8 mouse cellular contexts compared by ENCODE assay signal in genomic region chr3:152339862-152340557, GRCm38 (mm10). TPM values are rescaled to one million over a fixed set of nuclear protein-coding genes. Genes with fewer than 3 reads are reported as not detected.
DNase-seq lines count a peak whose midpoint lies in the region; ATAC-seq lines count a peak whose summit lies in the region.

Gene Miga1, minus strand, starts transcription at chr3:152340407.

- WGBS in hindbrain, embryonic 14.5 days = 3% methylated on average over 53 of the region's 54 CpGs

- peak; percentile 95 for ATAC-seq in hindbrain, embryonic 14.5 days (ENCODE audit: low FRiP score)

- H3K9ac ChIP-seq in hindbrain, embryonic 14.5 days = peak within 1 kb of the TSS; percentile 71

- peak within 1 kb of the TSS; percentile 88 for H3K4me3 ChIP-seq in hindbrain, embryonic 14.5 days (replicated peaks; ENCODE audit: low read length)

- no peaks in the 10 kb centered on the region for H3K27me3 ChIP-seq in hindbrain, embryonic 14.5 days (ENCODE audit: control insufficient read depth, insufficient read depth, low read length)

- H3K4me1 ChIP-seq in hindbrain, embryonic 14.5 days (replicated peaks; ENCODE audit: control insufficient read depth, insufficient read depth, low read length) = peaks cover 7% of the 10 kb centered on the region

- peak within 1 kb of the TSS; percentile 66 for H3K27ac ChIP-seq in hindbrain, embryonic 14.5 days

- H3K4me2 ChIP-seq in hindbrain, embryonic 14.5 days (replicated peaks) = peak within 1 kb of the TSS; percentile 59

- no peaks in the 10 kb centered on the region for H3K9me3 ChIP-seq in hindbrain, embryonic 14.5 days (ENCODE audit: control insufficient read depth, low read length)

- DNase-seq in R1 (ENCODE audit: low read depth, low spot score) = peak; percentile 88
- DNase-seq in cerebellum, postnatal 4 days (ENCODE audit: low spot score in 2 of 2) = peak; percentile 82 to 84
- peak; percentile 56 for DNase-seq in gastrocnemius, adult 18-20 months (ENCODE audit: low spot score)
- peak; percentile 86 for DNase-seq in hindbrain, embryonic 14.5 days (ENCODE audit: low spot score)
- DNase-seq in layer of hippocampus, postnatal 36 days = peak; percentile 84 to 86
- DNase-seq in lung, postnatal 14 days = peak; percentile 74
- DNase-seq in retina, adult 2 months (ENCODE audit: low read depth, low spot score) = peak; percentile 70
- peak; percentile 90 for DNase-seq in thymus, postnatal 14 days

- H3K36me3 ChIP-seq in hindbrain, embryonic 14.5 days (replicated peaks; ENCODE audit: control insufficient read depth, insufficient read depth) = peaks cover 27% of the 10 kb centered on the region

RNA-seq across cellular contexts. Expression of gene Miga1, which starts in this region (rescaled TPM):
- 1 to 10 TPM; 6.4 to 8.2 TPM for total RNA-seq in gastrocnemius, adult 18-20 months (2021)
- 18.9 and 20.1 TPM in 2 replicates for polyA plus RNA-seq in hindbrain, embryonic 14.5 days (2014; fragmentation: Nextera tagmentation; extraction: Ambion mirVana)
- 10 to 100 TPM; 74.4 to 82.9 TPM for total RNA-seq in layer of hippocampus, postnatal 36 days (2021)

Comparison
In these comparisons a context has a peak if more than half of its experiments do, and no peak if none do; other contexts are left out.
1. Peak in every context shown above with its lines: DNase-seq, ATAC-seq, H3K4me3 ChIP-seq and H3K27ac ChIP-seq.
2. RNA of gene Miga1 (total RNA-seq): 74.4 to 82.9 TPM in layer of hippocampus, postnatal 36 days; 6.4 to 8.2 TPM in gastrocnemius, adult 18-20 months; every median in the first group is over 4 times any median in the second.